Mouse (Mus musculus) megakaryocyte, adult 5-6 weeks (primary cell): ENCODE results near the gene Ercc4. TPM values are rescaled to one million over a fixed set of nuclear protein-coding genes. Genes with fewer than 3 reads are reported as not detected.

ENCODE experiments used
- ATAC-seq: 2 replicates; pipeline ENCODE4 v1.8.0; 2016; ENCODE audit warnings: mild to moderate bottlenecking, inconsistent platforms; ENCODE audit not compliant: poor library complexity, severe bottlenecking
- total RNA-seq, 2 experiments: library from RNA; stranded (forward) in 1 of 2; stranded (reverse) in 1 of 2; fragments of 153-499, 151-499 nt in 1 of 2; fragments of 221-1000, 200-1000 nt in 1 of 2; gene quantifications; 2 replicates each; pipeline versions ENCODE4 v1.2.3 to v1.2.4; 2015 to 2017

Gene Ercc4
- total RNA-seq, 2 experiments from 2014 or later, result 7.7 to 13.0 TPM

DNA sequence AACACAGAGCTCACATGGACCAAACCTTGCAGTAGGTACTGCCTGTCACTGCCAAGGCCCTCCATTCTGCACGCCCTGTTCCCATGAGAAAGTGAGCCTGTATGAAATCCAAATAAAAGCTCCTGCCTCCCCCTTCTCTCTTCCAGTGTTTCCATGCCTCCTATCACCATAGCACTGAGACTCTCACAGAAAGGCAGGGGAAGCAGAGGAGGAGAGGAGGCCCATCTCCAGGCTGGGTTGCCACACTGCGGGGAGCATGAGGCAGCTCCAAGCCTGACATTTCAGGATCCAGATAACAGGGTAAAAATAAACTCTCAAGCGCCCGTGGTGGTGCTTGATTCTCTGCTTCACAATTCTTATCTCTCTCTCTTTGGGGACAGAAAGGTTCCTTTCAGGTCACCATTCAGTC, 84.2 kb downstream of the Ercc4 start:
- ATAC-seq, result no peak

DNA sequence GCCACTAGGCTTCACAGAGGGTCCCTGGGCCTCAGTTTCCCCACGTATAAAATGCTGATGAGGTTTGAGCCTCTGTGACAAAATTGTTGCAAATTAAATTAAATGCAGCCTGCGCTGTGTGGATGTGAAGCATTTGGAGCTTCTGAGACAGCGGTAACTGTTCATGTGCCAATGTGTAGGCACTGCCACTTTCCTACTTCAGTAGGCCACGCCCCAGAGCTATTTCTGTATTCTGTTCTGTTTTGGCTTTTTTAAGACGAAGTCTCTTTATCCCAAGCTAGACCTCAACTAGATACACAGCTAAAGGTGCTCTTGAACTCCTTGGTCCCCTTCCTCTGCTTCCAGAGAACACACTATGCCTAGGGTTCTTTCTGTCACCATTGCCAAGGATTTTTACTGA, 85.4 kb downstream of the Ercc4 start:
- no peak for ATAC-seq

DNA sequence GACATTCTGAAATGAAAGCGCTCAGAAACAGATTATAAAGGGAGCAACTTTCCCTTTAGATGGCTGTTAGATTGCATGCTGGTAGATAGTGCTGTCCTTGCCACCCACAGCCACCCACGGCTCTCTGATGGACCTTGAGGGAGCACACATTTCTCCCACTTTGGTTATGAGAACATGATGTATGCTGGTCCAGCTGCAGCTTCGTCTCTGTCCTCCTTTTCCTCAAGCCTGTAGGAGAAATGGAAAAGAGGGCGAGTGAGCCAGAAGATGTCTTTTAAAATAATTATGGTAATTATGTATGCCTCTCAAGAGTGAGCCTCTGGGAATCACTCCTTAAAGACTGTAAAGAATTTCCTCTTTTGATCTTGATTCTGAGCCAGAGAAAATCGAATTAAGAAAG, 87.1 kb downstream of the Ercc4 start:
- no peak for ATAC-seq

DNA sequence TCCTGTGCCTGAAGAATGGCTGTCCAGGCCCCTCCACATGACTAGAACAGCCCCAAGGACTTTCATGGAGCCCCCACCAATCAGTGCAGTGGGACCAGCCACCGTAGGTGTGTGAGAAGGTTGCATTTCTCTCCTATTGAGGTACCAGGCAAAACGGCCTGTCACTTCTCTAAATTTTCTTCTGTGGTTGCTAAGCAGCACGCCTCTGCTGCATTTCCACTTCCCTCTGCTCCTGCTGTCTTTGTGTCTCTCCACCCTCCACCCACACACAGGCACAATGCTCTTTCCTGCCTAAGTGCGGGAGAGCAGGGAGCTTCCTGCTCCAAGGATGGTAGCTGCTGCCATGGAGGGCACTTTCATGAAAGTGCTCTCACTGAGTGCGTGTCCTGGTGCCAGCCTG, 87.8 kb downstream of the Ercc4 start:
- ATAC-seq, result peak; percentile 60

DNA sequence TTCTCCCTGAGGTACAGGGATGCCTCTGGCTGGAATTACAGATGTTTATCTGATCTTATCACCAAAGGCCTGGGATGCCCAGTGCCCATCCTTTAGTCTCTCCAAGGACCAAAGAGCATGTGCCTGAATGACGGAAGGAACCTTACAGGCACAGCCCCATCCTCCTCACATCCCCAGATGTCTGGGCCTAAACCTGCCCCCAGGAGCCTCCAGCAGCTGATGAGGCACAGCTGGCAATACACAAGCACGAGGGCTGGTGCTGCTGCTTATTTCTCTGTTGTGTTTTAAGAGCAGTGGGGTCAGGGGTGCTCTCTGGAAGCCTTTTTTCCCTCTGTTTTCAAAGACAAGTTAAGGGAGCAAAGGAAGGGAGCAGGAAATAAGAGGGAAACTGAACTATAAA, 89.7 kb downstream of the Ercc4 start:
- ATAC-seq, result no peak

Other genes with a start within 250 kb of the Ercc4 start
- gene Mrtfb, start 146.8 kb downstream of the Ercc4 start, total RNA-seq (2015), result 6.2 and 8.4 TPM in 2 replicates
- gene Mrtfb, start 146.8 kb downstream of the Ercc4 start, total RNA-seq (2017), result 2.8 and 5.9 TPM in 2 replicates